Mouse (Mus musculus) MEL (cell line): ENCODE measurements around the gene Sema3e. TPM values are rescaled to one million over a fixed set of nuclear protein-coding genes. Genes with fewer than 3 reads are reported as not detected.

Experiments used
- DNase-seq: peaks from one replicate; pipeline ENCODE4 v3.0.0; 2011; ENCODE audit warnings: low read depth, low spot score
- H3K27ac ChIP-seq: 2 replicates; pipeline ENCODE4 v1.5.1; 2012; ENCODE audit warnings: low read depth, mild to moderate bottlenecking, control low read depth, low read length, moderate library complexity; ENCODE audit not compliant: control insufficient read depth
- H3K27me3 ChIP-seq, 2 experiments: fragments of 150-350 bp in 1 of 2; sonication (generic) in 1 of 2; 2 replicates each; pipeline ENCODE4 v1.6.1; 2012; ENCODE audit warnings: low read length in 2 of 2, mild to moderate bottlenecking in 2 of 2, improper control_type of control experiment in 1 of 2, moderate library complexity in 1 of 2; ENCODE audit not compliant: insufficient read depth in 2 of 2, control insufficient read depth in 1 of 2
- H3K36me3 ChIP-seq, 2 experiments: 2 replicates each; pipeline ENCODE4 v1.6.1; 2012 to 2014; ENCODE audit warnings: low read length in 2 of 2, improper control_type of control experiment in 1 of 2, inconsistent platforms in 1 of 2, mild to moderate bottlenecking in 1 of 2; ENCODE audit not compliant: insufficient read depth in 2 of 2, control insufficient read depth in 1 of 2
- H3K4me1 ChIP-seq, 2 experiments: fragments of 150-350 bp in 1 of 2; sonication (generic) in 1 of 2; 2 replicates each; pipeline ENCODE4 v1.6.1; 2012; ENCODE audit warnings: low read length in 2 of 2, improper control_type of control experiment in 1 of 2, mild to moderate bottlenecking in 1 of 2; ENCODE audit not compliant: insufficient read depth in 2 of 2, control insufficient read depth in 1 of 2
- H3K4me3 ChIP-seq, 2 experiments: fragments of 150-350 bp in 1 of 2; sonication (generic) in 1 of 2; 2 replicates each; pipeline ENCODE4 v1.5.1; 2012; ENCODE audit warnings: low read depth in 2 of 2, low read length in 2 of 2, mild to moderate bottlenecking in 2 of 2, moderate library complexity in 2 of 2, control low read depth in 1 of 2, improper control_type of control experiment in 1 of 2; ENCODE audit not compliant: control insufficient read depth in 1 of 2, insufficient read depth in 1 of 2
- H3K79me2 ChIP-seq: 2 replicates; pipeline ENCODE4 v1.6.1; 2012; ENCODE audit warnings: mild to moderate bottlenecking, low read length, moderate library complexity; ENCODE audit not compliant: control insufficient read depth, poor library complexity, insufficient read depth
- H3K9ac ChIP-seq: 2 replicates; pipeline ENCODE4 v1.6.1; 2012; ENCODE audit warnings: low read depth, mild to moderate bottlenecking, control low read depth, low read length, moderate library complexity; ENCODE audit not compliant: control insufficient read depth, poor library complexity, severe bottlenecking
- H3K9me3 ChIP-seq: fragments of 150-350 bp; sonication (generic); replicated peaks from 2 replicates; pipeline ENCODE4 v1.6.1; 2012; ENCODE audit warnings: mild to moderate bottlenecking, low read length, improper control_type of control experiment, moderate library complexity; ENCODE audit not compliant: insufficient read depth
- BHLHE40 ChIP-seq: IDR thresholded peaks from 2 replicates; pipeline ENCODE4 v1.6.1; 2012; ENCODE audit warnings: low read depth, mild to moderate bottlenecking, inconsistent platforms, low read length, improper control_type of control experiment, borderline replicate concordance
- CHD1 ChIP-seq: IDR thresholded peaks from 2 replicates; pipeline ENCODE4 v1.6.1; 2012; ENCODE audit warnings: low read depth, mild to moderate bottlenecking, inconsistent platforms, low read length, improper control_type of control experiment
- E2F4 ChIP-seq: IDR thresholded peaks from 2 replicates; pipeline ENCODE4 v1.6.1; 2011; ENCODE audit warnings: low read depth, low read length, improper control_type of control experiment, borderline replicate concordance
- EP300 ChIP-seq, 2 experiments: IDR thresholded peaks; 2 replicates each; pipeline ENCODE4 v1.6.1; 2011; ENCODE audit warnings: improper control_type of control experiment in 2 of 2, low read length in 2 of 2, low read depth in 1 of 2, mild to moderate bottlenecking in 1 of 2
- ETS1 ChIP-seq: IDR thresholded peaks from 2 replicates; pipeline ENCODE4 v1.6.1; 2012; ENCODE audit warnings: low read depth, mild to moderate bottlenecking, inconsistent platforms, low read length, improper control_type of control experiment, moderate library complexity
- GABPA ChIP-seq: IDR thresholded peaks from 2 replicates; pipeline ENCODE4 v1.6.1; 2012; ENCODE audit warnings: low read depth, mild to moderate bottlenecking, inconsistent platforms, low read length, improper control_type of control experiment, moderate library complexity
- HCFC1 ChIP-seq: IDR thresholded peaks from 2 replicates; pipeline ENCODE4 v1.6.1; 2012; ENCODE audit warnings: low read depth, mild to moderate bottlenecking, inconsistent platforms, low read length, improper control_type of control experiment, moderate library complexity
- KAT2A ChIP-seq: conservative IDR thresholded peaks from 2 replicates; pipeline ENCODE4 v1.6.1; 2012; ENCODE audit warnings: low read depth, low read length, improper control_type of control experiment, inconsistent platforms
- MAFK ChIP-seq: IDR thresholded peaks from 2 replicates; pipeline ENCODE4 v1.6.1; 2011; ENCODE audit warnings: low read depth, mild to moderate bottlenecking, low read length, improper control_type of control experiment, borderline replicate concordance
- MAX ChIP-seq: IDR thresholded peaks from 2 replicates; pipeline ENCODE4 v1.6.1; 2011; ENCODE audit warnings: low read length, improper control_type of control experiment
- MEF2A ChIP-seq: IDR thresholded peaks from 2 replicates; pipeline ENCODE4 v1.6.1; 2014; ENCODE audit warnings: low read depth, mild to moderate bottlenecking, inconsistent platforms, low read length, improper control_type of control experiment; ENCODE audit not compliant: poor library complexity, insufficient replicate concordance, severe bottlenecking; ENCODE audit errors: extremely low read depth
- MXI1 ChIP-seq: IDR thresholded peaks from 2 replicates; pipeline ENCODE4 v1.6.1; 2011; ENCODE audit warnings: mild to moderate bottlenecking, low read depth, low read length, improper control_type of control experiment
- MYB ChIP-seq: IDR thresholded peaks from 2 replicates; pipeline ENCODE4 v1.6.1; 2011; ENCODE audit warnings: mild to moderate bottlenecking, low read depth, low read length, improper control_type of control experiment
- MYC ChIP-seq: IDR thresholded peaks from 2 replicates; pipeline ENCODE4 v1.6.1; 2011; ENCODE audit warnings: low read depth, mild to moderate bottlenecking, low read length, improper control_type of control experiment, moderate library complexity
- NELFE ChIP-seq: IDR thresholded peaks from 2 replicates; pipeline ENCODE4 v1.6.1; 2011; ENCODE audit warnings: low read depth, low read length, improper control_type of control experiment
- NRF1 ChIP-seq: IDR thresholded peaks from 2 replicates; pipeline ENCODE4 v1.6.1; 2014; ENCODE audit warnings: low read depth, mild to moderate bottlenecking, inconsistent platforms, low read length, improper control_type of control experiment, moderate library complexity; ENCODE audit not compliant: poor library complexity, insufficient read depth, severe bottlenecking
- POLR2A ChIP-seq, 2 experiments: IDR thresholded peaks; 2 replicates each; pipeline ENCODE4 v1.6.1; 2011 to 2012; ENCODE audit warnings: low read length in 2 of 2, mild to moderate bottlenecking in 2 of 2, control low read depth in 1 of 2, improper control_type of control experiment in 1 of 2, low read depth in 1 of 2, moderate library complexity in 1 of 2; ENCODE audit not compliant: control insufficient read depth in 1 of 2, insufficient read depth in 1 of 2, poor library complexity in 1 of 2
- POLR2AphosphoS2 ChIP-seq: IDR thresholded peaks from 2 replicates; pipeline ENCODE4 v1.6.1; 2011; ENCODE audit warnings: low read length, improper control_type of control experiment
- POLR2AphosphoS5 ChIP-seq: IDR thresholded peaks from 2 replicates; pipeline ENCODE4 v1.6.1; 2012; ENCODE audit warnings: low read depth, borderline replicate concordance, mild to moderate bottlenecking, inconsistent platforms, low read length, moderate library complexity, mixed read lengths
- RCOR1 ChIP-seq: IDR thresholded peaks from 2 replicates; pipeline ENCODE4 v1.6.1; 2012; ENCODE audit warnings: low read depth, mild to moderate bottlenecking, inconsistent platforms, low read length, improper control_type of control experiment
- SIN3A ChIP-seq: IDR thresholded peaks from 2 replicates; pipeline ENCODE4 v1.6.1; 2012; ENCODE audit warnings: low read length, improper control_type of control experiment, inconsistent platforms
- SMC3 ChIP-seq: IDR thresholded peaks from 2 replicates; pipeline ENCODE4 v1.6.1; 2011; ENCODE audit warnings: low read depth, low read length, improper control_type of control experiment
- TAL1 ChIP-seq: IDR thresholded peaks from 2 replicates; pipeline ENCODE4 v1.6.1; 2012; ENCODE audit warnings: mild to moderate bottlenecking, inconsistent platforms, low read length, moderate library complexity, mixed read lengths
- TBP ChIP-seq: IDR thresholded peaks from 2 replicates; pipeline ENCODE4 v1.8.0; 2011; ENCODE audit warnings: low read depth, low read length, improper control_type of control experiment
- TCF12 ChIP-seq: IDR thresholded peaks from 2 replicates; pipeline ENCODE4 v1.6.1; 2014; ENCODE audit warnings: low read depth, mild to moderate bottlenecking, inconsistent platforms, low read length, improper control_type of control experiment, moderate library complexity
- UBTF ChIP-seq: IDR thresholded peaks from 2 replicates; pipeline ENCODE4 v1.6.1; 2012; ENCODE audit warnings: low read depth, mild to moderate bottlenecking, inconsistent platforms, low read length, improper control_type of control experiment, moderate library complexity, borderline replicate concordance; ENCODE audit not compliant: insufficient read depth
- USF1 ChIP-seq: IDR thresholded peaks from 2 replicates; pipeline ENCODE4 v1.6.1; 2014; ENCODE audit warnings: low read depth, mild to moderate bottlenecking, inconsistent platforms, low read length, improper control_type of control experiment, moderate library complexity
- ZC3H11A ChIP-seq: IDR thresholded peaks from 2 replicates; pipeline ENCODE4 v1.6.1; 2012; ENCODE audit warnings: low read depth, mild to moderate bottlenecking, inconsistent platforms, low read length, improper control_type of control experiment
- ZKSCAN1 ChIP-seq: IDR thresholded peaks from 2 replicates; pipeline ENCODE4 v1.6.1; 2012; ENCODE audit warnings: low read depth, mild to moderate bottlenecking, inconsistent platforms, low read length, improper control_type of control experiment, moderate library complexity
- ZMIZ1 ChIP-seq: IDR thresholded peaks from 2 replicates; pipeline ENCODE4 v1.6.1; 2012; ENCODE audit warnings: low read depth, mild to moderate bottlenecking, inconsistent platforms, low read length, improper control_type of control experiment, moderate library complexity
- polyA plus RNA-seq, 2 experiments: library from polyadenylated mRNA; stranded (reverse) in 1 of 2; unstranded in 1 of 2; fragments of >175 nt in 1 of 2; fragments of >200 nt in 1 of 2; gene quantifications; 2 replicates each; pipeline versions ENCODE4 v1.2.1 to v1.2.4; 2012; ENCODE audit warnings: low replicate concordance in 2 of 2, low read depth in 1 of 2; ENCODE audit not compliant: insufficient read length in 2 of 2, insufficient read depth in 1 of 2, missing spikeins in 1 of 2
- total RNA-seq: library from RNA; depleted of rRNA; stranded (reverse); fragments of 300-350 nt; gene quantifications from 2 replicates; pipeline ENCODE4 v1.2.3, GENCODE M21; 2012

Sema3e gene
- total and polyA plus RNA-seq, 3 experiments = not detected

- H3K36me3 ChIP-seq = peaks cover 0 to 2% of the 10 kb centered on the region in 2 experiments; a peak in 2 of 4 replicates
- no peak for DNase-seq
- no peaks in the 10 kb centered on the region for H3K79me2 ChIP-seq
- TF ChIP-seq TAL1 (no peak), MAFK (no peak), SMC3 (no peak), EP300 (IDR thresholded peaks at IDR 0.05; ENCODE audit: low read depth in 1 of 2, low read length in 2 of 2) (no peak), MXI1 (no peak), POLR2A (IDR thresholded peaks at IDR 0.05; ENCODE audit: control insufficient read depth in 1 of 2, insufficient read depth in 1 of 2, low read depth in 1 of 2, low read length in 2 of 2, poor library complexity in 1 of 2) (no peak), MYC (no peak), NRF1 (no peak), MEF2A (no peak), TCF12 (no peak), CHD1 (no peak), ZKSCAN1 (no peak), MYB (no peak), KAT2A (no peak), HCFC1 (no peak), POLR2AphosphoS2 (no peak), E2F4 (no peak), NELFE (no peak), ZC3H11A (no peak)
- TF ChIP-seq, all 39 proteins: peak for 0
- no peak overlapping the region for H3K4me3 ChIP-seq
- no peaks in the 10 kb centered on the region for H3K27me3 ChIP-seq
- no peak overlapping the region for H3K27ac ChIP-seq
- no peaks in the 10 kb centered on the region for H3K9me3 ChIP-seq
- H3K9ac ChIP-seq = no peak overlapping the region
- H3K4me1 ChIP-seq = peaks cover 5% of the 10 kb centered on the region in 2 experiments
Observed at GRCm38 (mm10) chr5:13988023-13988422, 37.1 kb upstream of the Sema3e start.

GRCm38 (mm10) chr5:13992734-13993396 lies 32.2 kb upstream of the Sema3e start:
- DNase-seq = no peak
- Histone ChIP-seq H3K36me3 (no peaks in the 10 kb centered on the region), H3K4me3 (no peak overlapping the region)

More at GRCm38 (mm10) chr5:13992734-13993396, 32.2 kb upstream of the Sema3e start:
- Histone ChIP-seq H3K27me3 (no peaks in the 10 kb centered on the region), H3K79me2 (no peaks in the 10 kb centered on the region), H3K9ac (no peak overlapping the region), H3K4me1 (no peaks in the 10 kb centered on the region), H3K9me3 (no peaks in the 10 kb centered on the region), H3K27ac (no peak overlapping the region)
- TF ChIP-seq SIN3A = no peak
- no peak for TF ChIP-seq UBTF
- TF ChIP-seq E2F4 = no peak
- no peak for TF ChIP-seq SMC3
- TF ChIP-seq ETS1 = no peak
- TF ChIP-seq TCF12 = no peak
- TF ChIP-seq GABPA = no peak
- TF ChIP-seq CHD1 = no peak
- TF ChIP-seq POLR2A (IDR thresholded peaks at IDR 0.05; ENCODE audit: control insufficient read depth in 1 of 2, insufficient read depth in 1 of 2, low read depth in 1 of 2, low read length in 2 of 2, poor library complexity in 1 of 2) = no peak
- TF ChIP-seq BHLHE40 = no peak
- no peak for TF ChIP-seq TBP
- TF ChIP-seq POLR2AphosphoS5 = no peak
- no peak for TF ChIP-seq USF1
- no peak for TF ChIP-seq EP300 (IDR thresholded peaks at IDR 0.05; ENCODE audit: low read depth in 1 of 2, low read length in 2 of 2)
- no peak for TF ChIP-seq RCOR1
- TF ChIP-seq ZC3H11A = no peak
- no peak for TF ChIP-seq MYC
- no peak for TF ChIP-seq MYB
- TF ChIP-seq ZMIZ1 = no peak
- TF ChIP-seq MAX = no peak
